Mouse (Mus musculus) gastrocnemius, adult 8-10 months (tissue): ENCODE measurements at regions not wholly inside any gene's neighbourhood (a gene's known extent, or its start where the extent isn't known, plus 50 kb on each side); places are given as distances from the start of the nearest gene placed in this dataset.

Experiments used
- DNase-seq, 2 experiments: peaks; one replicate each; pipeline ENCODE4 v3.0.0; 2022; ENCODE audit warnings: low spot score in 2 of 2

DNA sequence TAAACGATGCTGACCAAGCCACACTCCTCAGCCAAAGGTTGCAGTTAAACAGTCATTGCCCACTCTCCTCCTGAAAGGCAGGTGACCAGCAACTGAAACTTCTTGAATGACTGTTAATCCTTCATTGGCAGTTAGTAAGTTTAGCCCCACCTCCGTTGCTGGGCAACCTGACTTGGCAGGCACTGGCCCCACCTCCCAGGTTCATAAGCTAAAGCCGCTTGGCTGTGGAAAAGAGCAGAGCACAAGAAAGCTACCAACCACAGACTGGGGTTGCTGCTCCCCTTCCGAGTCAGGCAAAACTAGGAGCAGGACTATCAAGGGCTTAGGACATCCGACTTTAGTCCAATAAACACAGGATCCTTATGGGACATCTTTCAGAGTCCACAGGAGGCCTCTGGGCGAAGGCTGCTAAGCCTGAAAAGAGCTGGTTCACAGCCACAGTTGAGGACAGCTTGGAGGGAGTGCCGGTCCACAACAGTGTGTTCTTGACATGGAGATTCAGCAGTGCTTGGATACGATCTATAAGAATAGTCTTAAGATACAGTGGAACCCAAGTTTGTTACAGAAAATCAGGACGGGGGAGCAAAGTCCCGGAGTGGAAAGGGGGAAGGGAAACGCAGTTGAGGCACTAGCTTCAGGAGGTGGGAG is 67.7 kb upstream of the Kcnma1 start:
- peak; percentile 30 to 69 for DNase-seq

DNA sequence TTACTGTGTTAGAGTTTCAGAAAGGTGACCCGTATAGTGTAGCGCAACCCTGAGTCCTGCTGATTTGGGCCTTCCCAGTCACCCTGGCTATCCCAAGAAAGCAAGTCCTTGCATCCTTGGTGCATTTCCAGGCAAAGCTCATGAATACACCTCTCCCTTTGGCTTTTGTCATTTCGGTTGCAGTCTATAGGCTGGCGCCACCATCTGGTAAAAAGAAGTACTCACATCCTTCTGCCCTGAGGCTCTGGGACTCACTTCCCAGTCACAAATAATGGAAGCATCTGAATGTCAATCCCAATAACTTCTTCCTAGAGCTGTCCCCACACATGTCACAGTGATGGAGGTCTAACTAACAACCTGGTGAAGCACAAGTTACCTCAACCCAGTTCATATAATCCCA is 54.4 kb upstream of the Kcnma1 start:
- DNase-seq: no peak

DNA sequence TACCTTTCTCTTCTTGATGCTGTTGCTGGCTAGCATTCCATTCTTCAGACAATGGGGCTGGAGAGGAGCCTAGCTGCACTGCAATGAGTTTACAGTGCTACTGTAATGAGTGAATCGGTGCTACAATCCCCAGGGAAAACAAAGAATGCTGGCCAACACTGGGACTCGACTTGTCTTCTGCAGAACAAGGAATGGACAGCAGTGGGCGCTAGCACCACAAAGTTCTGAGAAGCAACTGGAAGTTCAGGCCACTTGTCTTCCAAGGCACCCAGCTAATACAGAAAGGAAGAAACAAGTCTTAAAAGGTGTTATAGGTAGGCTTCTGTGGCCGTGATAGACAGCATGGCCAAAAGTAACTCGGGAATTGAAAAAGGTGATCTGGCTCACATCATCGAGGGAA is 53.4 kb upstream of the Kcnma1 start:
- peak; percentile 28 to 33 for DNase-seq

DNA sequence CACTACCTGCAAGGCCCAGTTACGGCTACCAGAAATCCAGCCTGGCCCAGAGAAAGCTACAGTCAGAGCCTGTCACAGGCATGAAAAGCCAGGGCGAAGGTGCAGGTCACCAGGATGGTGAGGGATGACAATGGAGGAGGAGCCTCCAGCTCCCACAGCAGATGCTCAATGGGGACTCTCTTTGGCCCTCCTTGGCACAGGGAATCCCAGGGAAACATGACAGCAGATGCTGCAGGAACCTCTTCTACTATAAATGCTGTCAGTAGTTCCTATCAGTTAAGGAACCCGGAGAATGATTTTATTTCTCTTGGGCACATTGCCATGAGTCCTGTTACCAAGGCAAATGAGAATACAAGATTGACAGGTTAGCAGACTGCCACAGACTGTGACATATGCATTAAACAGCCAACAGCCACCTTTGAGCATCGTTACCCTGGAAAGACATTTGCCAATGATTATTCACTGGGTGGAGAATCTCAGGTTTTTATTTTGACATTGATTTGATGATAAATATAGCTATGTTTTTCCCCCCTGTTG is 51.0 kb upstream of the Kcnma1 start:
- no peak for DNase-seq
